Mouse (Mus musculus): ENCODE measurements at regions not wholly inside any gene's neighbourhood (a gene's known extent, or its start where the extent isn't known, plus 50 kb on each side); places are given as distances from the start of the nearest gene placed in this dataset.

DNA sequence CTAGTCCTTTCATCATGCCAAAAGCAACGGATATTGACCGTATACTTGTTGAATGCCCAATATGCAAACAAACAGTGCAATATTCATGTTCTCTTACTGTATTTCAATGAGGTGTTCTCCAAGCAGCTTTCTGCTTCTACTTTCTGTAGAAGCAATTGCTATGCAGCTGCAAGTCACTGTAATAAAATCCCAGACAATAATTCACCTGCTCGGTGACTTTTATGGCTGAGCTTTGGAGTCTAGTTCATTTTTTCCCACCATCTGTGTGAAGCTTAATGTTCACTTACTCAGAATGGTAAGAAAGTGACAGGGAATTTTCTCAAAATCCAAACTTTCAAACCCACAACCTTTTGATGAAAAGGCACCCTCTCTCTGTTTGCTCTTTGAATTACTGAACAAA lies 252.8 kb downstream of the Arl4a start:
- TF ChIP-seq CTCF (IDR thresholded peaks at IDR 0.05; ENCODE audit: borderline replicate concordance, extremely low read depth, insufficient read depth, insufficient read length): no peak
- no peak for TF ChIP-seq POLR2A (IDR thresholded peaks at IDR 0.05; ENCODE audit: borderline replicate concordance, extremely low read depth, insufficient read depth, insufficient read length, poor library complexity, severe bottlenecking)

Measured in brain, embryonic 14.5 days (tissue).